Mouse (Mus musculus) urinary bladder, postnatal 14 days (tissue): ENCODE measurements around the gene Mvb12b.
A peak's percentile ranks its signal among the peaks of the same experiment; 100 is the strongest.

Source experiments
- DNase-seq: peaks from one replicate; pipeline ENCODE4 v3.0.0; 2021; ENCODE audit warnings: low spot score

Gene Mvb12b

DNA sequence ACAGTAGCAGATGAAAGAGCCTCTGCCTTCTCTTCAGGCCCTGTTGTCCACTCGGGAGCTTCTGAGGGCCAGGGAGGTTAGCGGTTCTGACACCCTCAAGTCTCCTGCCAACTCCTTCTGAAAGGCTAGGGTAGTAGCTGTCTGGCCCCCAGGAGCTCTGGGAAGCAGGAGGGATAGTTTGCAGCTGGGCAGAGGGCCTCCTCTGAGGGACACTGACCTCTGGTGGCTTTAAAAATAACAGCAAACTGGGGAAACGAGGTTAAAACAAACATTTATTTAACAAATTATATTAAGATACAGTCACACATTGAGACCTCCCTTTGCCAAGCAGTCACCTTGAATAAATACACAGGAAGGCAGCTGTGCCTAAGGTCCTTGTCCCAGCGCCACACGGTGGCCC, 158.0 kb downstream of the Mvb12b start:
- DNase-seq, result no peak

DNA sequence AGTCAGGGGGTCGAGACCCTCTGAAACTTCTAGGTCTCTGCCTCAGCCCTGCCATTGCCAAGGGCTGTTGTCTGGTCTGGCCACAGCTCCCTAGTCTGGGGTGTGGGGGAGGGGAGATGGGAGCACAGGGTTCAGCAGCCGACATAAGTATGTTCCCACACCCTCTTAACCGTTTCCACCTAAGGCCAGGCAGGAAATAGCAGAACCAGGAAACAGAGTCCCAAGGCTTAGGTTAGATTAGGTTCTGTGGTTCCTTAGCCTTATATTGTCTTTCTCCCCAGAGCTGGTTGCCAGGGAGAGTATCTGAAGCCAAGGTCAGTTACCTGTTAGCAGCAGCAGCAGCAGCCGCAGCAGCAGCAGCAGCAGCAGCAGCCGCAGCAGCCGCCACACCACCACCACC, 160.5 kb downstream of the Mvb12b start:
- no peak for DNase-seq

DNA sequence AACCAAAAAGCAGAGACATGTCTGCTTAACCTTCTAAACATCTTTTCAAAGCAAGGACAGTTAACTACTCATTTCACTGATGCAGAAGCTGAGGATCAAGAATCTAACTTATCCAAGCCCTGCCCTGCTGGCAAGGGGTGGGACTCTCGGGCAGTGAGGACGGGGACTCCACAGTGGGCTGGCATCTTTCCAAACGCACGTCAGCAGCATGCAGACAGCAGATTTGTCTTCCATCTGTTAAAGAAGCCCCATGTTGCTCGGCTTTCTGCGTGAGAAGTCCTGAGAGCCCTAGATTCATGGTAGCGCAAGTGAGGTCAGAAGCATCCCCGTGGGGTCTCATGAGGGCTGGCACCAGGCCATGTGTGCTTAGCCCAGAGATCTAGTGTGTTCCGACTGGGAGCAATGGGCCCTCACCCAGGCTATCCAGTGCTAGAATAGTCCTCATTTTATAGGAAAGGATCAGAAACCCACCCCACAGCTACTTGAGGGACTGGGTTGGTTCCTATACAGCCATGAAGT, 167.3 kb downstream of the Mvb12b start:
- DNase-seq, result no peak

- DNase-seq, result no peak
Observed at GRCm38 (mm10) chr2:33719339-33720066, 168.2 kb downstream of the Mvb12b start.

DNA sequence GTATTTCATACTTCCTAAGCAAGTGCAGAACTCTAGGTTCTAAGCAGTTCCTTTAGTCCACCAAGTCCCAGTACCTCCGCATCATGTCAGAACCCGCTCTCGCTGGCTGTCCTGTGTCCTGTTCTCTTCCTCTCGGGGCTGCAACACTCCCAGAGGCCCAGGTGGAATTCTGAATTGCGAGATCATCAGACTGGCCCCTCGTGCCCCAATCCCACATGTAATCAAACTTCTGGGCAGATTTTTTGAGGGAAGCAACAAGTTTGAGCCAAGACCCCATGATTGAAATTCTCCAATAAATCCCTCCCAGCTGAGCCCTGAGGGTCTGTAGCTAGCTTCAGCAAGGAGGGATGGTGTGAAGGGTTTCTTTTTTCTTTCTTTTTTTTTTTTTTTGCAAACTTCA, 169.2 kb downstream of the Mvb12b start:
- no peak for DNase-seq

DNA sequence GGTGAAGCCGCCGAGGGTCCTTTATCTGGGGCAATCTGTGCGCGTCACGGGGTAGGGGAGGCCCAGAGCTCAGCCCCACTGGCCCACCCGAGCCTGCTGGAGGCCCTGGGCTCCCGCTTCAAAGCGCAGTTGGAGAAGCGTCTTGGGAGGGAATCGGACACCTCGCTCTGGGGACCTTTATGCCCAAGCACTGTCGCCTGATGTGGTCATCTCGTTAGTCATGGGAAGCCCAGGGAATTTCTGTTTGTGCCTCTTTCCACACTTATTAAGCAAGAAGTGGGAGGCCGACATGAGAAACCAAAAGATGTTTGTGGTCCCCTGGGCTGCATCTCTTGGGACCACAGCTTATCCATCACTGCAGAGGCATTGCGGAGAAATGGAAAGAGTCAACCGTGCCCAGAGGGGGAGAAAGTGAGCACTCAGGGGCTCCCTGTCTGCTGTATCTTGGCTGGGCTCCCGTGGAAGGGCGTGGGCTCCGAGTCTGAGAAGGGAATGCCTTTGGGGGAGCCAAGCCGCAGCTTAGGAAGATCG, 169.9 kb downstream of the Mvb12b start:
- no peak for DNase-seq

DNA sequence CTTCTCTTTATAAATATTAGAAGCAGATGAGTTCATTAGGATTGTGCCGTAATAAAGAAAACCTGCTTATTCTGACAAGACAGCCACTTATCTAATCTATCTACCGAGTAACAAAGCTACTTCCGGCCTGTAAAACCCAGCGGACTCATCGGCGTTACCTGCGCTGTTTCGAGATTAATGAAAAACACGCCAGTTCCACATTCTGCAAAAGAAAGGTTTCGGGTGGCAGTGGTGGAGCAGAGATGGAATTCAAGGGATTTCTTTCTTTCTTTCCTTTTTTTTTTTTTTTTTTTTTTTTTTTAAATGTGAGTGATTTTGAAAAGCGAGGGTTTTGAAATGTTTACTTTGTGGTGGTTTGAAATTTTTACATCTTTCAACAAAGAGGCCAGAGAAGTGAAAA, 170.4 kb downstream of the Mvb12b start:
- no peak for DNase-seq

GRCm38 (mm10) chr2:33716878-33717277, 170.9 kb downstream of the Mvb12b start:
- no peak for DNase-seq

DNA sequence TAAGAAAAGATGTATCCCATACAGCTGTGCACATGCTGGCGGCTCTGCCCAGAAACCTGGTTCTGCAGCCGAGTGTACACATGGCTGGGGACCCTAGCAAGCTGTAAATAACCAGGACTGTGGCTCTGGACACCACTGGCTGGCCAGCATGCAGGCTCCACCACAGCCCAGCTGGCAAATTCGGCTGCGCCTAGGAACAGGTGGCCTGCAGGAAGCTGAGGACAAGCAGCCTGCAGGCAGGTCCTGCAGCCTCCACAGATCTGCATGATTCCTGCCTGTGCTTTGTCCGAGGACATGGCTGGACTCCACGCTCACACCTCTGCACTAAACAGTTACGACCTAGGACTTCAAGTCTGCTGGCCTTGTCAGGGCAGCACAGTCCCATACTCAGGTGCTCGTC, 172.8 kb downstream of the Mvb12b start:
- no peak for DNase-seq

DNA sequence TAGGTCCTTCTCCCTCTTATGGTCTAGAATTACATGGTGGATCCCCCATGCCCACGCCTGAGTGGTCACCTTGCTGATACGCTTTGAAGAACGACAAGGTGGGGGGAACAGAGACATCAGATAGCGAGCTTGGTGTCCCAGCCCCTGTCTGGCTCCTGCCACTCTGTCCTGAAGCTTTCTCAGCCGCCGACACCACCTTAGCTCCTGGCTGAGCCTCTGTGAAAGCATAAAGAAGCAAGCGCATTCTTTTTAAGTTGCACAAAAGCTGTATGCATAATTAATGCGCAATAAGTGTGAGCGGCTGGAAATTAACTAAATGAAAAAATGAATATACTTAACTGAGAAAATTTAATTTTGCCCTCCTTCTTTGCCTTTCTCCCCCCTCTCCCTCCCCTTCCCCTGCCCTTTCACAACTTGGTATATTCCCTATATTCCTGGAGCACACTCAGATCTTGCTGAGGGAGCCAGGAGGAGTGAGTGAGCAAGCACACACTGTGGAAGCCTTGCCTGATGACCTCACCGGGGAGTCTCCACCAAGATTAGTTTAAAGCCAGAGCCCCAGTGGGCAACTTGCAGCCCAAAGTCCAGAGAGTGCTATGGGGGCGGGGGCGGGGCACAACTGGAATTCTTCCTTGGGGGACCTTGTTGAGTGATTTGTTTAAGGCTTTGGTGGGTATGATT, 174.0 kb downstream of the Mvb12b start:
- DNase-seq, result no peak

DNA sequence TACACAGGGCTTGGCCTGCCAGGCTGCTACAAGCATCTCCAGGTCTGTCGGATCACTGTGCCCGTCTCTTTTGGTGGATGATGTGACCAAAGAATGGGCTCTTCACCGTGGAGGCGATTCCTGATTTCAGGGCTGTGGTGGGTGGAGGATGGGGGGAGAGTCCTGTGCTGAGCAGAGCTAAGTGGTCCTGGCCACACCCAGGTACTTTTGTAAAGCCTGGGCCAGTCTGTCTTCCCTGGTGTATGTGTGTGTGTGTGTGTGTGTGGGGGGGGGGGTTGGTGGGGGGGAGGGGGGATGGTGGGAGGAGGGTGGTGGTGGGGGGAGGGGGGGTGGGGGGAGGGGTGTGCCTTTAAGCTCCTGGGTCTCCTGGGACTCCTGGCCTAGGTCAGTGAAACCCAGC, 174.9 kb downstream of the Mvb12b start:
- DNase-seq, result no peak

DNA sequence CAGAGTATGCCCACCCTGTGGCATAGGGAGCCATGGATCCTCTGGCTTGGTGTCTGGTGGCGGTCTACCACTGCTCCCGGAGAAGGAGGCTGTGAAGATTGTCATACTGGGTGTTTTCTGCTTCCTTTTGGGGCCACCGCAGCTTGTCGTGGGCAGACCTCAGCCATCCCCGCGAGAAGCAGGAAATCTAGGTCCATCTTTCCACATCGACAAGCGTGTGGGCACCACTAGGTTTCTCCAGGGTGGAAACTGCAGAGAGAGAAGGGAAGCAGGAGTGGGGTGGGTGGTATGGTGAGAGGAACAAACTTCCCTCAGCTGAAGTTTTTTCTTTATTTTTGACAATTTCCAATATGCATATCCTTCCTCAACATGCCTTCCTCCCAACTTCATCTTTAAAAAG, 178.9 kb downstream of the Mvb12b start:
- no peak for DNase-seq

- DNase-seq, result no peak
Observed at GRCm38 (mm10) chr2:33708096-33708495, 179.7 kb downstream of the Mvb12b start.

- DNase-seq, result no peak
Observed at GRCm38 (mm10) chr2:33706403-33706802, 181.3 kb downstream of the Mvb12b start.

DNA sequence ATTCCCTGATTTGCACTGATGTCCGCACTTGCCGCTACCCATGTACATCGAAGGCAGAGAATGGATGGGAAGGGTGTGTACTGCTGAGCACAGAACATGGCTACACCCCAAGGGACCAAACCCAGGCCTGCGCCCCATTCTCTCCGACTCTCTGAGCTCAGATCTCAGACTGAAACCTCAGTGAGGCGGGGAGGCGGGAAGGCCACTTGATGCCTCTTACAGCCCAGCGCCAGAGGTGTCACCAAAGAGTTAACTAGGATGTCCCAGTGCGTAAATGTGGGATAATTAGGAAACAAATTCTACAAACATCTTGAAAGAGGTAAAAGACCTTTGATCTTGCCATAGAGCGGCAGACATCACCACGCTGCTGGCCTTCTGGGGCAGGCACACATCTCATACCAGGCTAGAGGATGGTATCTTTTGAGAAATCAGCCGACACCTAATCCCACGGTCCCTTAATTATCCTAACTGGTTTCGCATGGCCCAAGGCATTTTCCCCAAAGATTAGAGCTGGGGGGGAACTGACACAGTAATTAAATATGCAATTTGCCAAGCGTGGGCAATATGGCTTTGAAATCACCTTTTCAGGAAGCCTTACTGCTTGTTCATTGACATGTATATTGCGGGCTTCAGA, 181.9 kb downstream of the Mvb12b start:
- no peak for DNase-seq

DNA sequence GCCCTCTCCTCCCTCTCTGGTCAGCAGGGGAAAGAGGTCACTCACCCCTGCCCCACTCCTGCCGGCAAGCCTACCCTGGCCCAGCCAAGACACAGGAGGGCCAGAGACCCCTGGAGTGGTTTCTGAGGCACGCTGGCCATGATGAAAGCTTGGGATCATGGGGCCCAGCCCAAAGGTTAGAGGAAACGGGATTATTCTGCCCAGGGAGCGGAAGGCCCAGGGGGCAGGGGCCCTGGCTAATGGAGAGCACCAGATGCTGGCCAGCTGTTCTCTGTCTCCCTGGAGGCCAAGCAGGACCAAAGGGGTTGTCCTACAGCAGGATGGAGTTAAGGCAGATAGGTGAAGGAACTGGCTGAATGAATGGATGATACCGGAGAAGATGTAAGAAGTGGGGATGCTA, 184.5 kb downstream of the Mvb12b start:
- DNase-seq, result no peak

GRCm38 (mm10) chr2:33702705-33703104, 185.0 kb downstream of the Mvb12b start:
- peak; percentile 15 for DNase-seq

- DNase-seq, result no peak
Observed at GRCm38 (mm10) chr2:33701446-33701815, 186.3 kb downstream of the Mvb12b start.

GRCm38 (mm10) chr2:33700581-33701445, 186.9 kb downstream of the Mvb12b start:
- DNase-seq, result no peak

GRCm38 (mm10) chr2:33698898-33699297, 188.8 kb downstream of the Mvb12b start:
- no peak for DNase-seq

- no peak for DNase-seq
Observed at GRCm38 (mm10) chr2:33696428-33696827, 191.3 kb downstream of the Mvb12b start.

- no peak for DNase-seq
Observed at GRCm38 (mm10) chr2:33693931-33694330, 193.8 kb downstream of the Mvb12b start.
